Mouse (Mus musculus) heart, adult 2 months (tissue): ENCODE measurements around the gene Sypl.

Source experiments
- CTCF ChIP-seq: fragments of 200-600 bp; IDR thresholded peaks from 2 replicates; pipeline ENCODE4 v1.8.1; 2022; ENCODE audit warnings: antibody characterized with exemption, mild to moderate bottlenecking, moderate library complexity
- EP300 ChIP-seq: fragments of 200-500 bp; IDR thresholded peaks from 2 replicates; pipeline ENCODE4 v1.6.1; 2011; ENCODE audit warnings: low read depth, low read length, control low read depth; ENCODE audit not compliant: insufficient read depth

- TF ChIP-seq CTCF (peak; percentile 70), EP300 (0 out of 2 replicates have a peak, but pooled peaks have one; percentile 38)
Measured at GRCm38 (mm10) chr12:32952416-32952815, 1.3 kb upstream of the Sypl start.
